Mouse (Mus musculus): ENCODE measurements around the gene Adcyap1r1.

DNA sequence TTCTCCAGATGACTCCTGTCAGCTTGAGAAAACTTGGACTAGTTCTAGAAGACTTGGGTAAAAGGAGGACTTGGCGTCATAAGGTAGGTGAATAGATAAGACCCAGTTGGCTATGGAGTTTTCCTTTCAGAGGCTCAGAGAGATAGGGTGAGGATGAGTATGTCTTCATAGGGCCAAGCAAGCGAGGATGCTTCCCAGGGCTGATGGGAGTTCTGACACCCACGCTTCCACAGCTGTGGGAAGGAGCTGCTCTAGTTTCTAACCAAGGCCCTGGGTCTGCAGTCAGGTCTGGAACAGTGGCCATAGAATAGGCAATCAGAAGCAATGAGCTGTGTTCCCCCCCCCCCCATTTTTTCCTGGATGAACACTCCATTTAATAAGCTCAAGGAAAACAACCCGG is 44.4 kb upstream of the Adcyap1r1 start:
- TF ChIP-seq CHD2 (IDR thresholded peaks at IDR 0.05; ENCODE audit: low read depth, low read length) (no peak), MAFK (IDR thresholded peaks at IDR 0.05; ENCODE audit: insufficient read depth, low read depth, low read length) (no peak), HCFC1 (IDR thresholded peaks at IDR 0.05; ENCODE audit: borderline replicate concordance, insufficient read depth, low read length) (no peak)

Measured in ES-E14 (cell line).